Mouse (Mus musculus) right cerebral cortex, postnatal 25 days (tissue): Measurements from ENCODE around the gene Tgfbr3l.

ENCODE experiments used
- DNase-seq: peaks from one replicate; pipeline ENCODE4 v3.0.0; 2022

The Tgfbr3l gene

DNA sequence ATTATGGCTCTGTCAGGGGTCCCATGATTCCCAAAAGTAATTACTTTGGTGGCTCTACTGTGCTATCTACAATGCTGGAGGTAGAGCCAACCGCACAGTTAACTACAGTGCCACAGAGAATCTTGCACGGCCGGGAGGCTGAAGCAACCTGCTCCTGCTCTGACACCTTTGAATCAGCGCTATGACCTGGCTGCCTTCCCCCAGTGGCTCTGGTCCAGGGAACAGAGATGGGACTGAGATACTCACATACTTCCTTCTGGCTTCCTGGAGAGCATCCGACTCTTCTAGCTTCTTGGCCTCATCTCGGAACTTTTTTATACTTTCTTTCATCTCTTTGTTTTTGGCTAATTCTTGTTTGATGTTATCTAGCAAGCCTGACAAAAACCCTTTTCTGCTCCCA, 21.6 kb downstream of the Tgfbr3l start:
- no peak for DNase-seq

DNA sequence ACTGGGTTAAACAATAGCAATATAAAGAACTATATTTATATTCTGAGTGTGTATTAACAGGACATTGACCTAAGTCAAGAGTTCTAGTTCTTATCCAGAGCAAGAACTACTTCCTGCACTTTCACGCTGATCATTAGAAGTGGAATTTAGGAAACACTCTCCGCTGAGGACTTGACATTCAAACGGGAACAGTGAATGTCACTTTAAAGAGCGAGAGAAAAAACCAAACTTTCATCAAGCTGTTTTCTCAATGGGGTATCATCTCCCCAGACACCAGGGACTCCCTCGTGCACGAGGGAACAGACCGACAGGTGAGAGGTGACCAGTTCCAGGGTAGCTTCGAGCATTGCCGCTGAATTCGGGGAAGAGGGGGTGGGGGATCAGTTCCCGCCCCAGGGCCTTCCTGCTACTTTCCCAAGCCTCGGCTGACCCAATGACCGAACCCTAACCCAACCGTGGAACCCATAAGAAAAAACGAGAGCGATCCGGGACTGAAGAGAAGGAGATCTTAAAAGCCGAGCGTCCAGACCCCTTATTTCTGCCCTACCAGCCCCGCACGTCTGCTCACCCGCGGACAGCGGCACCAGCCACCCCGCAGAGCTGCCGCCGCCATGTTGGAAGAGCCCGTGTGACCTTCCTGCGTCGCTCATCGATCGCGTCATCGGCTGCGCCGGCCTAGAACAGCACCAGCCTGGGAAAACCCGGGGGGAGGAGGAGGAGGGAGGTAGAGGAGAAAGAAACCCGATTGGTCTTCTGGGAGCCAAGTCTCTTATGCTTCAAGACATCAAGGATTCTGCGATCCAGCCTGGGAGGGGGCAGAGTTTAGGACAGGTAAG, 27.5 kb downstream of the Tgfbr3l start, which contains the start of gene Timm44:
Gene Timm44 (minus strand): TSS at position 639 of the 836 bp plus-strand sequence.
- DNase-seq: peak; percentile 96

DNA sequence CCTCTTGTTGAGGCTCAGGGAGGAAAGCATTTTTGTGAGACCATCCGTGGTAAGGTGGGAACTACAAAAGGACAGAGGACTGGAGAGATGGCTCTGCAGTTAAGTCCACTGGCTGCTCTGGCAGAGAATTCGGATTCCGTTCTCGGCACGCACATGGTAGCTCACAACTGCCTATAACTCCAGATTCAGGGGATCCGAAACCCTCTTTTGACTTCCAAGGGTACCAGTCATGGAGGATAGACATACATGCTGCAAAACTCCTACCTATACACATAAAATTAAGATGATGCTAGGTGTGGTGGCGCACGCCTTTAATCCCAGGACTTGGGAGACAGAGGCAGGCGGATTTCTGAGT, 28.1 kb downstream of the Tgfbr3l start:
- DNase-seq: no peak

DNA sequence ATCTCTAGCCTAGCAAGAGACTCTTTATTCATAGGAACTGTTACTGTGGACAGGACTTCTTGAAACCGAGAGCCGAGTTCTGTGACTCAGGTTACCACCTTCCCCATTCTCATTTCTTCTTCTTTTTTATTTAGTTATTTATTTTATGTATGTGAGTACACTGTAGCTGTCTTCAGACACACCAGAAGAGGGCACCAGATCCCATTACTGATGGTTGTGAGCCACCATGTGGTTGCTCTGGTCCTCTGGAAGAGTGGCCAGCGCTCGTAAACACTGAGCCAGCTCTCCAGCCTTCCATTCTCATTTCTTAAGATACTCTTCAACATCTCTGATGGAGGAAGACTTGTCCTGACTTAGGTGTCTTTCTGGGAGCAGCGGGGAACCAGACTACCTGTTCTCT, 44.7 kb downstream of the Tgfbr3l start:
- no peak for DNase-seq

DNA sequence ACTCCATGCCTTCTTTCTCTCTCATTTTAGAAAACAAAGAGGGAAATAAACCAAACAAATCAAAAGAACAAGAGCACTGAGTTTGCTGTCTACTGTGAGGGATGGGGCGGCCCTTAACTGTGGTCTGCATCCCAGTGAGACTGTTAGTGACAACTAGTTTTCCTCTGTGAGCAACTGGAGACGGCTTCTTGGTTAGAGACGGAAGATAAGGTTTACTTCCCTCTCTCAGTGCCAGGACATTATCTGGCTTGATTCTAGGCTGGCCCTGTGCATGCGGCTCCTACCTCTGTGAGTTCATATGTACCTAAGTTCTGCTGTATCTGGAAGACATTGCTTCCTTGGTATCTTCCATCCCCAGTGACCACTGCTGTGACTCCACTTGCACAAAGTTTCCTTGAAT, 49.8 kb downstream of the Tgfbr3l start:
- DNase-seq: no peak
